Mouse (Mus musculus): Measurements from ENCODE around the gene Coro1b.

- TF ChIP-seq POLR2A (IDR thresholded peaks at IDR 0.05; ENCODE audit: insufficient read depth, low read depth, low read length) (no peak), CTCF (IDR thresholded peaks at IDR 0.05; ENCODE audit: insufficient read depth, low read depth, low read length) (no peak)
These were observed 18.3 kb upstream of the Coro1b start for GRCm38 (mm10) chr19:4130106-4130505.

Measured in olfactory bulb, adult 2 months (tissue).